Mouse (Mus musculus): ENCODE data around the gene Tmem237.
A peak's percentile ranks its signal among the peaks of the same experiment; 100 is the strongest.

Tmem237 gene

GRCm38 (mm10) chr1:59119720-59120457 is at the start of gene Tmem237:
Tmem237 (minus strand) TSS chr1:59120408.
- DNase-seq (ENCODE audit: low spot score), result peak; percentile 92

- no peak for DNase-seq (ENCODE audit: low spot score)
Measured at GRCm38 (mm10) chr1:59169586-59169985, 49.4 kb upstream of the Tmem237 start.

- no peak for DNase-seq (ENCODE audit: low spot score)
Measured at GRCm38 (mm10) chr1:59168556-59168955, 48.3 kb upstream of the Tmem237 start.

- DNase-seq (ENCODE audit: low spot score), result no peak
Measured at GRCm38 (mm10) chr1:59167654-59168425, 47.6 kb upstream of the Tmem237 start.

GRCm38 (mm10) chr1:59166232-59166905 is 46.2 kb upstream of the Tmem237 start:
- DNase-seq (ENCODE audit: low spot score), result no peak

GRCm38 (mm10) chr1:59163918-59164317 is 43.7 kb upstream of the Tmem237 start:
- no peak for DNase-seq (ENCODE audit: low spot score)

GRCm38 (mm10) chr1:59163030-59163461 is 42.8 kb upstream of the Tmem237 start, which contains the start of gene Mpp4:
Mpp4 (minus strand) TSS chr1:59163389.
- DNase-seq (ENCODE audit: low spot score), result no peak

- DNase-seq (ENCODE audit: low spot score), result no peak
Measured at GRCm38 (mm10) chr1:59162309-59163024, 42.3 kb upstream of the Tmem237 start.

GRCm38 (mm10) chr1:59161396-59161795 is 41.2 kb upstream of the Tmem237 start:
- DNase-seq (ENCODE audit: low spot score), result no peak

- no peak for DNase-seq (ENCODE audit: low spot score)
Measured at GRCm38 (mm10) chr1:59160871-59161270, 40.7 kb upstream of the Tmem237 start.

GRCm38 (mm10) chr1:59159136-59159535 is 38.9 kb upstream of the Tmem237 start:
- no peak for DNase-seq (ENCODE audit: low spot score)

- DNase-seq (ENCODE audit: low spot score), result no peak
Measured at GRCm38 (mm10) chr1:59158498-59158897, 38.3 kb upstream of the Tmem237 start.

- DNase-seq (ENCODE audit: low spot score), result no peak
Measured at GRCm38 (mm10) chr1:59157846-59158245, 37.6 kb upstream of the Tmem237 start.

- DNase-seq (ENCODE audit: low spot score), result no peak
Measured at GRCm38 (mm10) chr1:59152346-59152745, 32.1 kb upstream of the Tmem237 start.

- DNase-seq (ENCODE audit: low spot score), result no peak
Measured at GRCm38 (mm10) chr1:59150542-59150941, 30.3 kb upstream of the Tmem237 start.

GRCm38 (mm10) chr1:59144543-59144942 is 24.3 kb upstream of the Tmem237 start:
- DNase-seq (ENCODE audit: low spot score), result peak; percentile 16

- peak; percentile 36 for DNase-seq (ENCODE audit: low spot score)
Measured at GRCm38 (mm10) chr1:59142809-59143208, 22.6 kb upstream of the Tmem237 start.

- no peak for DNase-seq (ENCODE audit: low spot score)
Measured at GRCm38 (mm10) chr1:59134419-59134818, 14.2 kb upstream of the Tmem237 start.

- no peak for DNase-seq (ENCODE audit: low spot score)
Measured at GRCm38 (mm10) chr1:59128879-59129278, 8.7 kb upstream of the Tmem237 start.

GRCm38 (mm10) chr1:59125558-59125957 is 5.3 kb upstream of the Tmem237 start:
- DNase-seq (ENCODE audit: low spot score), result no peak

- DNase-seq (ENCODE audit: low spot score), result no peak
Measured at GRCm38 (mm10) chr1:59110524-59110923, 9.7 kb downstream of the Tmem237 start.

- DNase-seq (ENCODE audit: low spot score), result no peak
Measured at GRCm38 (mm10) chr1:59102071-59102470, 18.1 kb downstream of the Tmem237 start.
